Mouse (Mus musculus) limb, embryonic 10.5 days (tissue): ENCODE measurements around the gene Eme2. TPM values are rescaled to one million over a fixed set of nuclear protein-coding genes. Genes with fewer than 3 reads are reported as not detected.

Experiments
- DNase-seq: peaks from one replicate; pipeline ENCODE4 v3.0.0-alpha.2; 2017; ENCODE audit warnings: low spot score
- H3K27ac ChIP-seq: fragments of 300-500 bp; sonication (generic); 2 replicates; pipeline ENCODE4 v1.5.1; 2016; ENCODE audit warnings: mild to moderate bottlenecking
- H3K27me3 ChIP-seq: fragments of 300-500 bp; sonication (generic); 2 replicates; pipeline ENCODE4 v1.6.1; 2016; ENCODE audit warnings: low read depth, mild to moderate bottlenecking; ENCODE audit not compliant: poor library complexity, severe bottlenecking
- H3K36me3 ChIP-seq: fragments of 300-500 bp; sonication (generic); 2 replicates; pipeline ENCODE4 v1.6.1; 2016; ENCODE audit warnings: mild to moderate bottlenecking, moderate library complexity
- H3K4me1 ChIP-seq: fragments of 300-500 bp; sonication (generic); 2 replicates; pipeline ENCODE4 v1.6.1; 2016
- H3K4me3 ChIP-seq: fragments of 300-500 bp; sonication (generic); 2 replicates; pipeline ENCODE4 v1.5.1; 2016; ENCODE audit warnings: mild to moderate bottlenecking, moderate library complexity
- H3K9me3 ChIP-seq: fragments of 300-500 bp; sonication (generic); replicated peaks from 2 replicates; pipeline ENCODE4 v1.6.1; 2016; ENCODE audit warnings: mild to moderate bottlenecking
- WGBS: fragments of 180-500 bp; shearing (Covaris S2); methylation state at CpG from one replicate; pipeline ENCODE4 v1.1.7; 2016; 5-methylcytosine and 5-hydroxymethylcytosine counted together
- polyA plus RNA-seq: library from polyadenylated mRNA; unstranded; fragments of >200 nt; fragmentation: Nextera tagmentation; extraction: Ambion mirVana; gene quantifications from 2 replicates; pipeline ENCODE4 v1.2.1, GENCODE M21; 2016

Eme2 gene
- polyA plus RNA-seq, 1 experiment from 2014 or later, result 30.6 TPM

DNA sequence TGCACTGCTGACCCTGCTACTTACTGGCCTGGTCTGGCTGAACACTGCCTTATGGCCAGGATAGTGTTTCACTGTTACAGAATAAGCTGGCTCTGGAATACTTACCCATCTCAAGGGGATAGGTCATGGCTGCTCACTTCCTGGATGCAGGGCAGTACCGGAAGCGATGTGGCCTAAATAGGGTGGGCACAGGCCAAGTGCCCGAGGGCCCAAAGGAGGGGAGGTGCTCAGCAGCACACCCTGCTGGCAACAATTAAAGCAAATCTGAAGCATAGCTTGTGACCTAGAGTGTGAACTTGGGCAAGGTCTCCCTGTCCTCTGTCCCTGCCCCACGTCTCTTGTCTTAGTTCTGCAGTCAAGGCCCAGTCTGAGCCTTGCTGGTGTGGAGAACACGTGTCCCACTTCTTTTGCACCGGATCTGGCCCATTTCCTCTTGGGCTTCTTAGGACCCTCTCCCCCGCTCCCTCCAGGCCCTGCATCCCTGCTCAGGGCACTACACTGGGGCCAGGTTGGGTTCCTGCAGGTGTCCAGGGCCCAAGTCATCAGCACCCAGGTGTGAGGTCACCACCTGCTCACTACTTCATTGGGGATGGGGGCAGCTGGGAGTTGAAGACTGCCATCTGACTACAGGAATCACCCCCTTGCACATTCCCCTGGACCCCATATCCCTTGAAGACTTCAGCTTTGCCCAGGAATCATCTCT is 13.0 kb downstream of the Eme2 start:
- 47% methylated on average over 7 of the region's 7 CpGs for WGBS

DNA sequence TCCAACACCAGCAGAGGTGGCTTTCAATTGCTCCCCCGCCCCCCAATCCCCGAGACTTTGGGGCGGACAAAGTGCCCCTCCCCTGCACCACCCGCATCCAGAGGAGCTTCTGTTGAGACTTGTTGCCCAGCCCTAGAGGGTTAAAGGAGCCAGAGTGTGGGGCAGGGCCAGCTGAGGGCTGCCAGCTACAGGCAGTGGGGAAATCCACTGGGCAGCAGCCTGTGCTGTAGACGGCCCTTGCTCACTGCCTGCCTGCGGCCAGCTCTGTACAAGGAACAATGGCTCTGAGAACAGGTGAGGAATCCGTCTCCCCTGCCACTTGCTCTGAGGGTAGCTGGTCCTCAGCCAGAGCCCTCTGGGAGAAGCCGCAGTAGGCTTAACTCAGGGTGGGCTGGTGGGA is 16.4 kb downstream of the Eme2 start:
- Histone ChIP-seq H3K27ac (peak overlapping the region; percentile 75), H3K9me3 (no peaks in the 10 kb centered on the region), H3K4me3 (no peak overlapping the region), H3K36me3 (peaks cover 13% of the 10 kb centered on the region), H3K4me1 (peaks cover 21% of the 10 kb centered on the region), H3K27me3 (no peaks in the 10 kb centered on the region)
- no peak for DNase-seq
- 74% methylated on average over 8 of the region's 8 CpGs for WGBS

More for the DNA sequence above, 13.0 kb downstream of the Eme2 start:
- peaks cover 29% of the 10 kb centered on the region for H3K4me1 ChIP-seq
- no peaks in the 10 kb centered on the region for H3K9me3 ChIP-seq
- H3K4me3 ChIP-seq, result no peak overlapping the region
- peaks cover 25% of the 10 kb centered on the region for H3K36me3 ChIP-seq
- H3K27me3 ChIP-seq, result no peaks in the 10 kb centered on the region
- no peak overlapping the region for H3K27ac ChIP-seq
- DNase-seq, result no peak

DNA sequence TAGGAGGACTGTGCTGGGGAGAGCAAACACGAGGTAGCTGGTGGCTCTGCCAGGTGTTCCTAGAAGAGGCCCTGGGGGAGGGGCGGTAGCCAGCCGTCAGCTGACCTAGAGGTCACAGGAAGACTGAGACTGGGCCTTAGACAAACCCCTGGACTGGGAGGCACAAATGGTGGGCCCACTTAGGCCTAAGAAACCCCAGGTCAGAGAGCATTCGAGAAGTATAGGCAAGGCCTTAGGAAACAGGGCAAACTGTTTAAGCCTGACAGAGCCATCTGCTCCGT is 16.8 kb downstream of the Eme2 start:
- H3K9me3 ChIP-seq, result no peaks in the 10 kb centered on the region
- 37% methylated on average over 5 of the region's 5 CpGs for WGBS
- peaks cover 21% of the 10 kb centered on the region for H3K4me1 ChIP-seq
- no peak for DNase-seq
- peak overlapping the region; percentile 75 for H3K27ac ChIP-seq
- peak overlapping the region; percentile 4; the same call in 1 of the 2 replicates for H3K4me3 ChIP-seq
- H3K27me3 ChIP-seq, result no peaks in the 10 kb centered on the region
- peaks cover 8% of the 10 kb centered on the region for H3K36me3 ChIP-seq

DNA sequence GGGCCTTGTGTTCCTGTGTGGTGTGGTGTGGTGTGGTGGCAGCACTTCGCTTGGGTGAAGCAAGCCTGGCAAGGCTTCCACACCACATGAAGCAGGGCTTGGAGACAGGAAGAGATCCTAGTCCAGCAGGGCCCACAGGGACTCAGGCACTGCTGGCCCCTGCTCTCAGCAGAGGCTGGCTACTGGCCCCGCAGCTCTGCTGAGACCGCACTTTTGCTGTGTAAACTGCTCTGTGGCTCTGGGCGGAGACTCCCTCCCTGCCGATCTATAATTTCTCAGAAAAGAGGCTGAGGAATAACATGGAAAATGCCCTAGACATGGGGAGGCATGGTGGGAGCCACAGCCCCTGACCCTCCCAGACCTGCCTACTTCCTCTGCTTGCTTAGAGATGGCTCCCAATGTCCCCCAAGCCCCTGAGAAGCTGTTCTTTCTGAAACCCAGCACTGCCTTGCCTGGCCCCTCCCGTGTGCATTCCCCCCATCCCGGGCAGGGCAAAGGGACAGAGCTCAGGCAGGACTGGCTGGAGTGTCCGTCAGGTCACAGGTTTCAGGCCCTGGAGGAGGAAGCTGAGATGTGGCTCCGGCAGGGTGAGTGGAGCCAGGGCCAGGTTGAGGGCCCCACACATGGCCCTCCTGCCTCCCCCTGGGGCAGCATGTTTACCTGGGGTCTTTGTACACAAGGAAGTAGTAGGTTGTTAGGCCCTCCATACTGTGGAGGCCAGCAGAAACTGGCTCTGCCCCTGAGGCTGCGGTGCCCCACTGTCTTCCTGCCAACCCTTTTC is 17.4 kb downstream of the Eme2 start:
- no peak for DNase-seq
- H3K36me3 ChIP-seq, result peaks cover 3% of the 10 kb centered on the region
- H3K4me3 ChIP-seq, result peak overlapping the region; percentile 4; the same call in 1 of the 2 replicates
- H3K27me3 ChIP-seq, result no peaks in the 10 kb centered on the region
- no peaks in the 10 kb centered on the region for H3K9me3 ChIP-seq
- H3K4me1 ChIP-seq, result peaks cover 21% of the 10 kb centered on the region
- WGBS, result 61% methylated on average over 10 of the region's 10 CpGs
- H3K27ac ChIP-seq, result peak overlapping the region; percentile 75

DNA sequence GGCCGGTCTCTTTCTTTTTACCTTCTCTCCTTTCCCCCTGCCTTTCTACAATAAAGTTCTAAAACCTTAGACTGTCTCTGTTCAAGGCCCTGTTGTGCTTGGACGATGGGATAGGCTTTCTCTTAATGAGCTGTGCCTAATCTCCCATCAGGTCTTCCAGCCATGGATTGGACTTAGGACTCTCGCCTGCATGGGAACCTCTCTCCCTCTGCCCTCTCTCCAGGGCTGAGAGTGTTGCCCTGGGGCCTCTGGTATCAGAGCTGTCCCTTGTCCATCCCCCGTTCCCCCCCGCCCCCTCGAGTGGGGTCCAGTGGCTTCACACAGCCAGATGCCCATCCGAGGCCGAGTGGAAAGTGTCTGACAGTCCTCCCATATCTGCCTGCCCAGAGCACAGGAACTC is 19.9 kb downstream of the Eme2 start:
- Histone ChIP-seq H3K4me1 (peaks cover 21% of the 10 kb centered on the region), H3K4me3 (no peak overlapping the region), H3K9me3 (no peaks in the 10 kb centered on the region), H3K36me3 (no peaks in the 10 kb centered on the region), H3K27ac (no peak overlapping the region), H3K27me3 (no peaks in the 10 kb centered on the region)
- WGBS, result 86% methylated on average over 8 of the region's 8 CpGs
- DNase-seq, result no peak

DNA sequence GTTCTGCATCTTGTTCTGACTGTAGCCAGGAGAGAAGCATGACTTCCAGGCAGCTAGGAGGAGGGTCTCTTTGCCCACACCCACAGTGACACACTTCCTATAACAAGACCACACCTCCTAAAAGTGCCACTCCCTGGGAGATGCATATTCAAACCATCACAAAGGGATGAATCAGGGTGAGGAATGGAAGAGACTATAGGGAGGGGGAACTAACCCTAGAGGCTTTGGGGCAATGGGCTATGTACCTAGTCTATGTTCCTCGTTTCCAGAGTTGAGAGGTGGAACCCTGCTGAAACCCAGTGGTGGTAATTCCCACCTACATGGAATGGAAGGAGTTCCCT is 20.5 kb downstream of the Eme2 start:
- Histone ChIP-seq H3K9me3 (no peaks in the 10 kb centered on the region), H3K4me1 (peaks cover 21% of the 10 kb centered on the region), H3K27ac (no peak overlapping the region), H3K27me3 (no peaks in the 10 kb centered on the region), H3K4me3 (no peak overlapping the region), H3K36me3 (no peaks in the 10 kb centered on the region)
- DNase-seq, result no peak
- WGBS, result 58% methylated on average over 1 of the region's 1 CpGs

DNA sequence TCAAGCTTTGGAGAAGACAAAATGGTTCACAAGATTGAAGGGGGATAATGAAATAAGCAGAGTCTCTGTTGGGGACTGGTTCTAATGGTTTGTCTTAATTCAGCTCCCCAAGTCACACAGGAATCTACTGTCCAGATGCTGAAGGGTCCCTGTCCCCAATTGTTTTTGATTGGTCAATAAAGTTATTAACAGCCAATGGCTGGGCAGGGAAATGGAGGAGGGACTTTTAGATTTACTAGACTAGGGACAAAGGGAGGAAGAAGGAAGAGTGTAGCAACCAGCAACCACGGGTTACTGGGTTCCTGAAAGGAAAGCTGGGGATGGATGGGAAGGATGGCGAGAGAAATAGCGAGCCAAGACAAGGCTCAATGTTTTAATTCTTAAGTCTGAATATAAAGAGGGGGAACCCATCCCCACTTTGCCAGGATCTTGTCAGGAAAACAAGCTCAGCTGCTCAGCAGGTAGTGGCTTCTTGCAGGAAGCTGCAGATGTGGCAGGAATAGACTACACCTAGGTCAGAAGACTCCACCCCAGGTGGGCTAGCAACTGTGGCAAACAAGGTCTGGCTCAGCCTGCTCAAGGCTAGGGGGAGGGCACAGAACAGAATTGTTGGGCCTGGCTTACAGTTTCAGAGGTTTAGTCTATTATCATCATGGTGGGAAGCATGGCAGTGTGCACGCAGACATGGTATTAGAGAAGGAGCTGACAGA is 21.0 kb downstream of the Eme2 start:
- no peaks in the 10 kb centered on the region for H3K27me3 ChIP-seq
- no peaks in the 10 kb centered on the region for H3K36me3 ChIP-seq
- H3K4me3 ChIP-seq, result no peak overlapping the region
- no peaks in the 10 kb centered on the region for H3K9me3 ChIP-seq
- no peak overlapping the region for H3K27ac ChIP-seq
- no peak for DNase-seq
- H3K4me1 ChIP-seq, result peaks cover 21% of the 10 kb centered on the region
- 52% methylated on average over 4 of the region's 4 CpGs for WGBS

DNA sequence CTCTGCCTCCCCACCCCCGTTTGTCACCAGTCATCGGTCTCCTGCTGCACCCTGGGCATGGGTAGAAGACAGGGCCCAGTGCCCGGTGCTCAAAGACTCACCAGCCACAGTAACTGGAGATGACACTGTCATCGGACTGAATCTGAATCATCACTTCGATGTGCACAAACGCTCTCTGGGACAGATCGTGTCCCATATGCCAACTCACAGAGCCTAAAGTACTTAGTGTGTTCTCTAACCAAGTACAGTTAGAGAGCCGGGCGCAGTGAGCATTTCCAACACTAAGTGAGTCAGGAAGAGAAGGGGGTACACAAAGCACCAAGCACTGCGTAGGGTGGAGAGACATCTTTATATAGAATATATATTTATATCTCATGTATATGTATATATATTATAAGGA is 27.0 kb downstream of the Eme2 start:
- H3K27me3 ChIP-seq, result no peaks in the 10 kb centered on the region
- no peak overlapping the region for H3K4me3 ChIP-seq
- no peak overlapping the region for H3K27ac ChIP-seq
- DNase-seq, result no peak
- H3K9me3 ChIP-seq, result no peaks in the 10 kb centered on the region
- 92% methylated on average over 10 of the region's 10 CpGs for WGBS
- H3K4me1 ChIP-seq, result no peaks in the 10 kb centered on the region
- 0 out of 2 replicates have a peak, but pooled peaks cover 7% of the 10 kb centered on the region for H3K36me3 ChIP-seq

DNA sequence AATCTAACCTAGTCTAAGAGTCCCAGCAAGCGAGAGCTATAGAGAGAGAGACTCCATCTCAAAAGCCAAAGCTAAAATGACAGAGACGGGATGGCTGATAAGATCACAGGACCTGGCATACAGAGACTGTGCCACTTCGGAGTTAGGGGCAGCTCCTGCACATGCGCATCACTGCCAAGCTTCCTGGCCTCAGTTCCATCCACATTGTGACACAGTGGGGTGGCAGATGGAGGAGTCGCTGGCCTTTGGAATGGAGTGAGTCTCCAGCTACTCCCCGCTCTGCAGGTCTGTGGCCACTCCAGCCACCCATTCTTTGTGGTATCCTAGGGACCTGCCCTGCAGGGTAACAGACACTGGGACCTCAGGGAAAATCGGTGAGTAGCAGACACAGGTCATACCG is 29.1 kb downstream of the Eme2 start, which contains the start of gene Igfals:
Gene Igfals, plus strand, starts transcription at position 222 of the 400 bp plus-strand sequence.
- H3K27me3 ChIP-seq, result no peaks in the 10 kb centered on the region
- no peak within 1 kb of the TSS for H3K27ac ChIP-seq
- H3K4me3 ChIP-seq, result no peak within 1 kb of the TSS
- no peak for DNase-seq
- H3K4me1 ChIP-seq, result no peaks in the 10 kb centered on the region
- H3K36me3 ChIP-seq, result peaks cover 21% of the 10 kb centered on the region
- 88% methylated on average over 8 of the region's 8 CpGs for WGBS
- no peaks in the 10 kb centered on the region for H3K9me3 ChIP-seq

DNA sequence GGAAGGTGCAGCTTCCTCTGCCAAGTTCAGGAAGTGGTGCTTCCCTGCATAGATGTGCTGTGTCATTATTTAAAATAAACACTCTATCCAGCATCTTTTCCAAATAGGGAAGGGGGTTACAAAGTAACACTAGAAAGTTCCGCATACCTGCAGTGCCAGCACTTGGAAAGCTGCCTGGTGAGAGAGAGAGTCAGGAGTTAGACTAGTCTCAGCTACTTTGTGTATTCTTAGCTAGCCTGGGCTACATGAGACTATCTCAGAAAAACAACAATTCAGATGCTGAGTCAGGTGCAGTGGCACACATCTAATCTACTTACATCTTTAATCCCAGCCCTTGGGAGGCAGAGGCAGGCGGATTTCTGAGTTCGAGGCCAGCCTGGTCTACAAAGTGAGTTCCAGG is 33.1 kb downstream of the Eme2 start:
- Histone ChIP-seq H3K27ac (no peak overlapping the region), H3K4me1 (no peaks in the 10 kb centered on the region), H3K4me3 (no peak overlapping the region), H3K27me3 (no peaks in the 10 kb centered on the region), H3K9me3 (no peaks in the 10 kb centered on the region), H3K36me3 (peaks cover 28% of the 10 kb centered on the region)
- no peak for DNase-seq
- WGBS, result 98% methylated on average over 3 of the region's 3 CpGs

DNA sequence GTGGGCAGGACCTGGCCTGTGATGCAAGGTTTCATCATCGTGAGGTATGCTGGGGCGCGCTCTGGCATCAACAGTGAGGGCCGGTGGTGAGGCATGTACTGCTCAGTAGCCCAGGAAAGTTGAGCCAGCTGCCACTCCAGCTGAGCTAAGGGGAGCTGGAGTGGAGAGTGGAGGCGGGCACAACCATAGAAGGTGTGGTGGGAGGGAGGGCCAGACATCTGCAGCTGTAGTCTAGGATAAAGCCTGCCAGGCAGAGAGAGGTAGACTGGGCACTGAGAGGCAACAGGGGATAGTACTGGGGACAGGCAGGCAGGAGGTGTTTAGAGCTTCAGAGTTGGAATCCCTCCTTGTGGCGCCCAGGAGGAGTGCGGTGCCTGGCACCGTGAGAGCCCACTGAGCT is 34.8 kb downstream of the Eme2 start:
- WGBS, result 92% methylated on average over 8 of the region's 8 CpGs
- no peaks in the 10 kb centered on the region for H3K9me3 ChIP-seq
- no peaks in the 10 kb centered on the region for H3K4me1 ChIP-seq
- no peak for DNase-seq
- H3K27me3 ChIP-seq, result no peaks in the 10 kb centered on the region
- peaks cover 36% of the 10 kb centered on the region for H3K36me3 ChIP-seq
- no peak overlapping the region for H3K4me3 ChIP-seq
- H3K27ac ChIP-seq, result no peak overlapping the region

DNA sequence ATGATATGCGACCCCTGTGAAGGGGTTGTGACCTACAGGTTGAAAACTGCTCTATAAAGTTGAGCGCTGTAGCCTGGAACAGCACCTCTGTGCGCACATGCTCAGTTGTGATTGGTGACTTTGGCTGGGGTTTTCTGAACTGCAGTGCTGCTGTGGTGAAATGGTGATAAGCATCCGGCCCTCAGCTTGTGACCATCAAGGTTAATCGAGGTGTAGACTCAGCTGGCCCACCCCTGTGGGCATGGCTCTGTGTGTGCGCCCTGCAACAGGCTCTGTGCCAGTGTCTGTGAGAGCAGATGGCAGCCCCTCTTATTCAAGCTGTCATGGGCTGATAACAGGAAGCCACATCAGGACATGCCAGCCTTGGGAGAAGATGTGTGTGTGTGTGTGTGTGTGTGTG is 35.9 kb downstream of the Eme2 start:
- DNase-seq, result no peak
- Histone ChIP-seq H3K9me3 (no peaks in the 10 kb centered on the region), H3K36me3 (peaks cover 34% of the 10 kb centered on the region), H3K4me3 (no peak overlapping the region), H3K4me1 (no peaks in the 10 kb centered on the region), H3K27me3 (no peaks in the 10 kb centered on the region), H3K27ac (no peak overlapping the region)
- 95% methylated on average over 6 of the region's 6 CpGs for WGBS

DNA sequence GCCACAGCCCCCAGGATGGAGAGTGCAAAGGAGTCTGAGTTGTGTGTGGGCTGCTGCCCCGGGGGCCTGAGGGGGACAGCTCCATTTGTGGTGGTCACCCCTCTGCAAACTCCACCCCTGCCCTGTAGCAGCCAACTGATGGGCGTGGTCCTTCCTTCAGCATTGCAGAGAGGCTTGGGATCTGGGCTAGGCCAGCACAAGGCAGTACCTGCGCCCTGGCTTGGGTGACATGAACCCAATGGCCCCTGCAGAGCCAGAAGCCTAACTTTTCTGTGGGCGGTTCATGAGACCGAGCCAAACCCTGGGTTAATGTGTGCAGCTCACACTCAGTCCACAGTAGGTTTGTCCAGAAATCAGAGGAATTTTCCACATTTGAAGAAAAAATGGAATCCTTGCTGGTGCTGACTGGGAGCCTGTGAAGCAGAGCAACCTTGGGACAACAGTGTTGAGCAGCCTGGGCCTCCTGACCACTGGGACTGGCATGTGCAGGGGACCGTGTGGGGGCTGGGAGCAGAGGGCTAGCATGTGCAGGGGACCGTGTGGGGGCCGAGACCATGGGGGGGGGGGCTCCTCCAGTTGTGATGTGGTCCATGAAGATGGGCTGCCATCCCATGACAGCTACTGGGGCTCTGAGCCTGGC is 36.9 kb downstream of the Eme2 start:
- DNase-seq, result no peak
- Histone ChIP-seq H3K9me3 (no peaks in the 10 kb centered on the region), H3K4me1 (no peaks in the 10 kb centered on the region), H3K27me3 (no peaks in the 10 kb centered on the region), H3K36me3 (peaks cover 37% of the 10 kb centered on the region), H3K4me3 (no peak overlapping the region), H3K27ac (no peak overlapping the region)
- 82% methylated on average over 8 of the region's 8 CpGs for WGBS
